Mouse (Mus musculus) neural tube, embryonic 14.5 days (tissue): Measurements from ENCODE around the gene Prkd1. TPM values are rescaled to one million over a fixed set of nuclear protein-coding genes. Genes with fewer than 3 reads are reported as not detected.

ENCODE experiments used
- ATAC-seq: fragments of 200-750 bp; cut with Nextera tagmentation; 2 replicates; pipeline ENCODE4 v1.8.0; 2017; ENCODE audit warnings: low read depth, mild to moderate bottlenecking, moderate TSS enrichment, moderate library complexity
- H3K27ac ChIP-seq: fragments of 300-500 bp; sonication (generic); 2 replicates; pipeline ENCODE4 v1.5.1; 2014; ENCODE audit warnings: low read depth, mild to moderate bottlenecking, control low read depth, low read length, moderate library complexity, mixed read lengths
- H3K27me3 ChIP-seq: fragments of 300-500 bp; sonication (generic); 2 replicates; pipeline ENCODE4 v1.6.1; 2014; ENCODE audit warnings: low read length; ENCODE audit not compliant: control insufficient read depth, insufficient read depth
- H3K36me3 ChIP-seq: fragments of 300-500 bp; sonication (generic); 2 replicates; pipeline ENCODE4 v1.6.1; 2014; ENCODE audit warnings: low read length, mixed read lengths; ENCODE audit not compliant: control insufficient read depth, insufficient read depth
- H3K4me1 ChIP-seq: fragments of 300-500 bp; sonication (generic); 2 replicates; pipeline ENCODE4 v1.6.1; 2014; ENCODE audit warnings: low read length; ENCODE audit not compliant: control insufficient read depth, insufficient read depth
- H3K4me2 ChIP-seq: fragments of 300-500 bp; sonication (generic); 2 replicates; pipeline ENCODE4 v1.6.1; 2014; ENCODE audit warnings: mild to moderate bottlenecking, low read depth, low read length, control low read depth
- H3K4me3 ChIP-seq: fragments of 300-500 bp; sonication (generic); 2 replicates; pipeline ENCODE4 v1.5.1; 2014; ENCODE audit warnings: low read depth, low read length, control low read depth, mixed read lengths
- H3K9ac ChIP-seq: fragments of 300-500 bp; sonication (generic); replicated peaks from 2 replicates; pipeline ENCODE4 v1.6.1; 2014; ENCODE audit warnings: low read depth, mild to moderate bottlenecking, control low read depth, low read length, mixed read lengths
- H3K9me3 ChIP-seq: fragments of 300-500 bp; sonication (generic); 2 replicates; pipeline ENCODE4 v1.6.1; 2016; ENCODE audit warnings: low read length; ENCODE audit not compliant: control insufficient read depth
- WGBS: fragments of 180-500 bp; shearing (Covaris S2); extraction: QIAGEN DNeasy Blood & Tissue Kit; methylation state at CpG from one replicate; pipeline ENCODE4 v1.1.7; 2014; 5-methylcytosine and 5-hydroxymethylcytosine counted together
- polyA plus RNA-seq: library from polyadenylated mRNA; unstranded; fragments of >200 nt; fragmentation: Nextera tagmentation; extraction: Ambion mirVana; gene quantifications from 2 replicates; pipeline ENCODE4 v1.2.1, GENCODE M21; 2014

Prkd1 gene
- polyA plus RNA-seq, 1 experiment from 2014 or later, result 2.4 TPM

- Histone ChIP-seq H3K9me3 (no peaks in the 10 kb centered on the region), H3K4me1 (peaks cover 3% of the 10 kb centered on the region; the same call in 1 of the 2 replicates), H3K4me3 (no peak overlapping the region), H3K4me2 (no peak overlapping the region), H3K9ac (no peak overlapping the region), H3K27ac (no peak overlapping the region), H3K27me3 (no peaks in the 10 kb centered on the region), H3K36me3 (no peaks in the 10 kb centered on the region)
- WGBS, result 92% methylated on average over 5 of the region's 5 CpGs
- ATAC-seq, result no peak
Measured at GRCm38 (mm10) chr12:50540793-50541192, 108.1 kb downstream of the Prkd1 start.

GRCm38 (mm10) chr12:50538296-50538965, 110.5 kb downstream of the Prkd1 start:
- Histone ChIP-seq H3K27me3 (no peaks in the 10 kb centered on the region), H3K9me3 (no peaks in the 10 kb centered on the region), H3K4me1 (no peaks in the 10 kb centered on the region), H3K4me3 (no peak overlapping the region), H3K36me3 (no peaks in the 10 kb centered on the region), H3K9ac (no peak overlapping the region), H3K4me2 (no peak overlapping the region), H3K27ac (no peak overlapping the region)
- peak; percentile 74 for ATAC-seq
- WGBS, result 67% methylated on average over 3 of the region's 3 CpGs

GRCm38 (mm10) chr12:50537761-50538160, 111.1 kb downstream of the Prkd1 start:
- Histone ChIP-seq H3K36me3 (no peaks in the 10 kb centered on the region), H3K27ac (no peak overlapping the region), H3K4me1 (no peaks in the 10 kb centered on the region), H3K9ac (no peak overlapping the region), H3K4me2 (no peak overlapping the region), H3K4me3 (no peak overlapping the region), H3K27me3 (no peaks in the 10 kb centered on the region), H3K9me3 (no peaks in the 10 kb centered on the region)
- ATAC-seq, result no peak
- 77% methylated on average over 2 of the region's 2 CpGs for WGBS

GRCm38 (mm10) chr12:50537006-50537405, 111.9 kb downstream of the Prkd1 start:
- no peak overlapping the region for H3K27ac ChIP-seq
- H3K27me3 ChIP-seq, result no peaks in the 10 kb centered on the region
- no peak overlapping the region for H3K4me2 ChIP-seq
- H3K36me3 ChIP-seq, result no peaks in the 10 kb centered on the region
- H3K4me1 ChIP-seq, result no peaks in the 10 kb centered on the region
- no peak overlapping the region for H3K9ac ChIP-seq
- 28% methylated on average over 1 of the region's 1 CpGs for WGBS
- no peaks in the 10 kb centered on the region for H3K9me3 ChIP-seq
- ATAC-seq, result no peak
- no peak overlapping the region for H3K4me3 ChIP-seq

- H3K36me3 ChIP-seq, result no peaks in the 10 kb centered on the region
- H3K4me3 ChIP-seq, result no peak overlapping the region
- no peak for ATAC-seq
- H3K4me2 ChIP-seq, result no peak overlapping the region
- 88% methylated on average over 1 of the region's 1 CpGs for WGBS
- no peak overlapping the region for H3K9ac ChIP-seq
- H3K27me3 ChIP-seq, result no peaks in the 10 kb centered on the region
- no peaks in the 10 kb centered on the region for H3K9me3 ChIP-seq
- H3K27ac ChIP-seq, result no peak overlapping the region
- H3K4me1 ChIP-seq, result no peaks in the 10 kb centered on the region
Measured at GRCm38 (mm10) chr12:50528633-50529032, 120.3 kb downstream of the Prkd1 start.

GRCm38 (mm10) chr12:50524061-50524460, 124.8 kb downstream of the Prkd1 start:
- no peak overlapping the region for H3K9ac ChIP-seq
- no peak overlapping the region for H3K4me3 ChIP-seq
- no peaks in the 10 kb centered on the region for H3K9me3 ChIP-seq
- H3K27me3 ChIP-seq, result no peaks in the 10 kb centered on the region
- no peak for ATAC-seq
- WGBS, result 85% methylated on average over 2 of the region's 2 CpGs
- H3K4me2 ChIP-seq, result no peak overlapping the region
- no peaks in the 10 kb centered on the region for H3K36me3 ChIP-seq
- H3K4me1 ChIP-seq, result no peaks in the 10 kb centered on the region
- H3K27ac ChIP-seq, result no peak overlapping the region

- WGBS, result 79% methylated on average over 2 of the region's 2 CpGs
- H3K36me3 ChIP-seq, result no peaks in the 10 kb centered on the region
- ATAC-seq, result no peak
Measured at GRCm38 (mm10) chr12:50514526-50514925, 134.4 kb downstream of the Prkd1 start.

GRCm38 (mm10) chr12:50511486-50512225, 137.2 kb downstream of the Prkd1 start:
- 91% methylated on average over 4 of the region's 4 CpGs for WGBS
- no peaks in the 10 kb centered on the region for H3K9me3 ChIP-seq
- no peak overlapping the region for H3K4me2 ChIP-seq
- H3K4me1 ChIP-seq, result no peaks in the 10 kb centered on the region
- H3K27ac ChIP-seq, result no peak overlapping the region
- H3K9ac ChIP-seq, result no peak overlapping the region
- no peak for ATAC-seq
- no peaks in the 10 kb centered on the region for H3K27me3 ChIP-seq
- no peaks in the 10 kb centered on the region for H3K36me3 ChIP-seq
- H3K4me3 ChIP-seq, result no peak overlapping the region

More at GRCm38 (mm10) chr12:50514526-50514925, 134.4 kb downstream of the Prkd1 start:
- H3K4me1 ChIP-seq, result no peaks in the 10 kb centered on the region
- H3K27ac ChIP-seq, result no peak overlapping the region
- no peaks in the 10 kb centered on the region for H3K9me3 ChIP-seq
- H3K9ac ChIP-seq, result no peak overlapping the region
- H3K27me3 ChIP-seq, result no peaks in the 10 kb centered on the region
- H3K4me2 ChIP-seq, result no peak overlapping the region
- no peak overlapping the region for H3K4me3 ChIP-seq

- no peak overlapping the region for H3K9ac ChIP-seq
- ATAC-seq, result no peak
- no peak overlapping the region for H3K4me2 ChIP-seq
- H3K27ac ChIP-seq, result no peak overlapping the region
- H3K27me3 ChIP-seq, result no peaks in the 10 kb centered on the region
- 62% methylated on average over 2 of the region's 2 CpGs for WGBS
- H3K4me1 ChIP-seq, result no peaks in the 10 kb centered on the region
- H3K36me3 ChIP-seq, result no peaks in the 10 kb centered on the region
- no peak overlapping the region for H3K4me3 ChIP-seq
- no peaks in the 10 kb centered on the region for H3K9me3 ChIP-seq
Measured at GRCm38 (mm10) chr12:50508762-50509161, 140.1 kb downstream of the Prkd1 start.
